Mouse (Mus musculus) lung, embryonic 14.5 days (tissue): ENCODE data around the gene Gm11985. TPM values are rescaled to one million over a fixed set of nuclear protein-coding genes. Genes with fewer than 3 reads are reported as not detected.
"Not testable (repeated sequence)": the region's sequence is repeated elsewhere in the genome, so short reads cannot be mapped to it uniquely, and the experiment has no call there.

ENCODE experiments used
- ATAC-seq: fragments of 200-750 bp; cut with Nextera tagmentation; 2 replicates; pipeline ENCODE4 v1.8.0; 2017; ENCODE audit warnings: mild to moderate bottlenecking, moderate TSS enrichment, moderate library complexity; ENCODE audit not compliant: insufficient read depth
- DNase-seq: peaks from one replicate; pipeline ENCODE4 v3.0.0-alpha.2; 2015
- H3K27ac ChIP-seq: fragments of 300-500 bp; sonication (generic); 2 replicates; pipeline ENCODE4 v1.5.1; 2014; ENCODE audit warnings: low read depth, mild to moderate bottlenecking, moderate library complexity
- H3K27me3 ChIP-seq: fragments of 300-500 bp; sonication (generic); 2 replicates; pipeline ENCODE4 v1.6.1; 2014; ENCODE audit warnings: low read length, control low read depth; ENCODE audit not compliant: insufficient read depth
- H3K36me3 ChIP-seq: fragments of 300-500 bp; sonication (generic); 2 replicates; pipeline ENCODE4 v1.6.1; 2014; ENCODE audit warnings: control low read depth; ENCODE audit not compliant: insufficient read depth
- H3K4me1 ChIP-seq: fragments of 300-500 bp; sonication (generic); 2 replicates; pipeline ENCODE4 v1.6.1; 2014; ENCODE audit warnings: antibody characterized with exemption, control low read depth; ENCODE audit not compliant: insufficient read depth
- H3K4me2 ChIP-seq: fragments of 300-500 bp; sonication (generic); 2 replicates; pipeline ENCODE4 v1.6.1; 2014; ENCODE audit warnings: mild to moderate bottlenecking
- H3K4me3 ChIP-seq: fragments of 300-500 bp; sonication (generic); 2 replicates; pipeline ENCODE4 v1.5.1; 2014; ENCODE audit warnings: low read depth, low read length
- H3K9ac ChIP-seq: fragments of 300-500 bp; sonication (generic); 2 replicates; pipeline ENCODE4 v1.6.1; 2014
- H3K9me3 ChIP-seq: fragments of 300-500 bp; sonication (generic); 2 replicates; pipeline ENCODE4 v1.6.1; 2016; ENCODE audit warnings: low read depth, low read length, control low read depth
- CTCF ChIP-seq: IDR thresholded peaks from 2 replicates; pipeline ENCODE4 v1.5.1; 2016; ENCODE audit warnings: antibody characterized with exemption, low read depth
- WGBS: fragments of 180-500 bp; shearing (Covaris S2); extraction: QIAGEN DNeasy Blood & Tissue Kit; methylation state at CpG from one replicate; pipeline ENCODE4 v1.1.7; 2014; 5-methylcytosine and 5-hydroxymethylcytosine counted together
- polyA plus RNA-seq: library from polyadenylated mRNA; unstranded; fragments of >200 nt; fragmentation: Nextera tagmentation; extraction: Ambion mirVana; gene quantifications from 2 replicates; pipeline ENCODE4 v1.2.1, GENCODE M21; 2014

Gm11985 gene
- polyA plus RNA-seq, 1 experiment from 2014 or later, result not detected

- Histone ChIP-seq H3K4me1 (no peaks in the 10 kb centered on the region), H3K27me3 (no peaks in the 10 kb centered on the region), H3K9ac (no peak overlapping the region; the same call in 1 of the 2 replicates), H3K9me3 (no peaks in the 10 kb centered on the region), H3K4me3 (no peak overlapping the region), H3K27ac (no peak overlapping the region), H3K36me3 (no peaks in the 10 kb centered on the region), H3K4me2 (no peak overlapping the region)
- TF ChIP-seq CTCF, result no peak
- ATAC-seq, result no peak
- WGBS, result 63% methylated on average over 4 of the region's 4 CpGs
- DNase-seq, result no peak
Measured at GRCm38 (mm10) chr11:7230000-7230399, 41.6 kb upstream of the Gm11985 start.

GRCm38 (mm10) chr11:7228107-7228506 is 39.7 kb upstream of the Gm11985 start:
- no peak overlapping the region for H3K4me2 ChIP-seq
- DNase-seq, result no peak
- no peaks in the 10 kb centered on the region for H3K4me1 ChIP-seq
- no peak for TF ChIP-seq CTCF
- H3K36me3 ChIP-seq, result no peaks in the 10 kb centered on the region
- WGBS, result 55% methylated on average over 4 of the region's 4 CpGs
- no peak overlapping the region for H3K9ac ChIP-seq
- H3K9me3 ChIP-seq, result no peaks in the 10 kb centered on the region
- no peak overlapping the region for H3K27ac ChIP-seq
- no peak for ATAC-seq
- no peaks in the 10 kb centered on the region for H3K27me3 ChIP-seq
- no peak overlapping the region for H3K4me3 ChIP-seq

GRCm38 (mm10) chr11:7226810-7227550 is 38.6 kb upstream of the Gm11985 start:
- no peaks in the 10 kb centered on the region for H3K27me3 ChIP-seq
- no peak for TF ChIP-seq CTCF
- 72% methylated on average over 7 of the region's 7 CpGs for WGBS
- H3K4me3 ChIP-seq, result no peak overlapping the region
- H3K36me3 ChIP-seq, result no peaks in the 10 kb centered on the region
- DNase-seq (peak; percentile 52), ATAC-seq (peak; percentile 93)
- H3K4me1 ChIP-seq, result no peaks in the 10 kb centered on the region
- peak overlapping the region; percentile 63; the same call in 1 of the 2 replicates for H3K27ac ChIP-seq
- no peak overlapping the region for H3K4me2 ChIP-seq
- H3K9ac ChIP-seq, result no peak overlapping the region
- H3K9me3 ChIP-seq, result no peaks in the 10 kb centered on the region

GRCm38 (mm10) chr11:7226200-7226599 is 37.8 kb upstream of the Gm11985 start:
- Histone ChIP-seq H3K27ac (0 out of 2 replicates have a peak overlapping the region, but pooled peaks have one; percentile 63), H3K9ac (no peak overlapping the region), H3K4me1 (no peaks in the 10 kb centered on the region), H3K9me3 (no peaks in the 10 kb centered on the region), H3K4me2 (no peak overlapping the region), H3K27me3 (no peaks in the 10 kb centered on the region), H3K4me3 (no peak overlapping the region), H3K36me3 (no peaks in the 10 kb centered on the region)
- DNase-seq, result no peak
- 64% methylated on average over 2 of the region's 2 CpGs for WGBS
- no peak for TF ChIP-seq CTCF
- no peak for ATAC-seq

- H3K4me1 ChIP-seq, ATAC-seq, H3K27me3 ChIP-seq, H3K27ac ChIP-seq, H3K4me2 ChIP-seq, H3K9me3 ChIP-seq, H3K9ac ChIP-seq, H3K36me3 ChIP-seq, H3K4me3 ChIP-seq: not testable (repeated sequence)
- peak; percentile 31 for DNase-seq
- 64% methylated on average over 8 of the region's 8 CpGs for WGBS
- peak; percentile 47 for TF ChIP-seq CTCF
Measured at GRCm38 (mm10) chr11:7221826-7222225, 33.5 kb upstream of the Gm11985 start.

- TF ChIP-seq CTCF, result peak; percentile 73
- H3K4me2 ChIP-seq, result no peak overlapping the region
- H3K9me3 ChIP-seq, result no peaks in the 10 kb centered on the region
- no peaks in the 10 kb centered on the region for H3K36me3 ChIP-seq
- no peak overlapping the region for H3K4me3 ChIP-seq
- ATAC-seq (no peak), DNase-seq (peak; percentile 82)
- H3K9ac ChIP-seq, result no peak overlapping the region
- H3K27me3 ChIP-seq, result peaks cover 40% of the 10 kb centered on the region
- H3K4me1 ChIP-seq, result peaks cover 6% of the 10 kb centered on the region; the same call in 1 of the 2 replicates
- WGBS, result 9% methylated on average over 8 of the region's 8 CpGs
- no peak overlapping the region for H3K27ac ChIP-seq
Measured at GRCm38 (mm10) chr11:7215703-7216102, 27.3 kb upstream of the Gm11985 start.

- WGBS, result 2% methylated on average over 14 of the region's 14 CpGs
- Histone ChIP-seq H3K27ac (no peak overlapping the region), H3K4me2 (peak overlapping the region; percentile 92), H3K4me3 (peak overlapping the region; percentile 56; the same call in 1 of the 2 replicates), H3K36me3 (no peaks in the 10 kb centered on the region), H3K9me3 (no peaks in the 10 kb centered on the region), H3K27me3 (peaks cover 40% of the 10 kb centered on the region), H3K4me1 (peaks cover 6% of the 10 kb centered on the region; the same call in 1 of the 2 replicates), H3K9ac (no peak overlapping the region)
- peak; percentile 78 for TF ChIP-seq CTCF
- peak; percentile 86 for DNase-seq
- no peak for ATAC-seq
Measured at GRCm38 (mm10) chr11:7214761-7215160, 26.4 kb upstream of the Gm11985 start.
